Mouse (Mus musculus) kidney, postnatal 0 days (tissue): ENCODE data around the gene Atp8b2. TPM values are rescaled to one million over a fixed set of nuclear protein-coding genes. Genes with fewer than 3 reads are reported as not detected.

Experiments
- ATAC-seq: fragments of 200-750 bp; cut with Nextera tagmentation; replicated peaks from 2 replicates; pipeline ENCODE4 v1.8.0; 2017; ENCODE audit warnings: low read depth, moderate number of reproducible peaks, moderate TSS enrichment, moderate library complexity; ENCODE audit not compliant: low FRiP score
- DNase-seq: peaks from one replicate; pipeline ENCODE4 v3.0.0-alpha.2; 2016; ENCODE audit warnings: low spot score
- H3K27ac ChIP-seq: fragments of 300-500 bp; sonication (generic); 2 replicates; pipeline ENCODE4 v1.5.1; 2014; ENCODE audit warnings: mild to moderate bottlenecking
- H3K27me3 ChIP-seq: fragments of 300-500 bp; sonication (generic); 2 replicates; pipeline ENCODE4 v1.6.1; 2014; ENCODE audit warnings: low read length, mixed read lengths; ENCODE audit not compliant: insufficient read depth
- H3K36me3 ChIP-seq: fragments of 300-500 bp; sonication (generic); 2 replicates; pipeline ENCODE4 v1.6.1; 2014; ENCODE audit warnings: low read length, mixed read lengths; ENCODE audit not compliant: insufficient read depth
- H3K4me1 ChIP-seq: fragments of 300-500 bp; sonication (generic); replicated peaks from 2 replicates; pipeline ENCODE4 v1.6.1; 2014; ENCODE audit warnings: antibody characterized with exemption, low read length, mixed read lengths; ENCODE audit not compliant: insufficient read depth
- H3K4me2 ChIP-seq: fragments of 300-500 bp; sonication (generic); 2 replicates; pipeline ENCODE4 v1.6.1; 2014; ENCODE audit warnings: mild to moderate bottlenecking, low read length, moderate library complexity, mixed read lengths
- H3K4me3 ChIP-seq: fragments of 300-500 bp; sonication (generic); replicated peaks from 2 replicates; pipeline ENCODE4 v1.5.1; 2014; ENCODE audit warnings: low read depth, low read length
- H3K9ac ChIP-seq: fragments of 300-500 bp; sonication (generic); 2 replicates; pipeline ENCODE4 v1.6.1; 2014; ENCODE audit warnings: low read depth, low read length
- H3K9me3 ChIP-seq: fragments of 300-500 bp; sonication (generic); replicated peaks from 2 replicates; pipeline ENCODE4 v1.6.1; 2016; ENCODE audit warnings: low read length, inconsistent platforms, mixed read lengths
- CTCF ChIP-seq: IDR thresholded peaks from 2 replicates; pipeline ENCODE4 v1.5.1; 2016; ENCODE audit warnings: antibody characterized with exemption, low read depth, mild to moderate bottlenecking, moderate library complexity
- WGBS: fragments of 180-500 bp; shearing (Covaris S2); extraction: QIAGEN DNeasy Blood & Tissue Kit; methylation state at CpG from one replicate; pipeline ENCODE4 v1.1.7; 2014; 5-methylcytosine and 5-hydroxymethylcytosine counted together
- polyA plus RNA-seq: library from polyadenylated mRNA; unstranded; fragments of >200 nt; fragmentation: Nextera tagmentation; extraction: Ambion mirVana; gene quantifications from 2 replicates; pipeline ENCODE4 v1.2.1, GENCODE M21; 2015

Atp8b2 gene
- polyA plus RNA-seq, 1 experiment from 2014 or later: 6.9 TPM

GRCm38 (mm10) chr3:89997791-89998495 is 34.6 kb upstream of the Atp8b2 start:
- ATAC-seq (peak; percentile 71), DNase-seq (peak; percentile 73)
- WGBS: 4% methylated on average over 20 of the region's 23 CpGs
- H3K4me3 ChIP-seq: peak overlapping the region; percentile 69
- no peaks in the 10 kb centered on the region for H3K4me1 ChIP-seq
- H3K9ac ChIP-seq: peak overlapping the region; percentile 86
- H3K9me3 ChIP-seq: no peaks in the 10 kb centered on the region
- H3K36me3 ChIP-seq: peaks cover 19% of the 10 kb centered on the region
- TF ChIP-seq CTCF: no peak
- H3K4me2 ChIP-seq: peak overlapping the region; percentile 86
- H3K27ac ChIP-seq: peak overlapping the region; percentile 95
- no peaks in the 10 kb centered on the region for H3K27me3 ChIP-seq

GRCm38 (mm10) chr3:89994807-89995515 is 31.7 kb upstream of the Atp8b2 start:
- WGBS: 86% methylated on average over 5 of the region's 5 CpGs
- H3K27ac ChIP-seq: no peak overlapping the region
- no peak overlapping the region for H3K4me3 ChIP-seq
- no peaks in the 10 kb centered on the region for H3K9me3 ChIP-seq
- ATAC-seq (no peak), DNase-seq (no peak)
- H3K27me3 ChIP-seq: no peaks in the 10 kb centered on the region
- H3K36me3 ChIP-seq: no peaks in the 10 kb centered on the region; the same call in none of the 2 replicates
- no peak overlapping the region for H3K4me2 ChIP-seq
- TF ChIP-seq CTCF: 0 out of 2 replicates have a peak, but pooled peaks have one; percentile 11
- H3K4me1 ChIP-seq: no peaks in the 10 kb centered on the region
- no peak overlapping the region for H3K9ac ChIP-seq

- Histone ChIP-seq H3K9me3 (no peaks in the 10 kb centered on the region), H3K27ac (no peak overlapping the region), H3K4me3 (no peak overlapping the region), H3K36me3 (no peaks in the 10 kb centered on the region), H3K4me2 (no peak overlapping the region), H3K27me3 (no peaks in the 10 kb centered on the region), H3K4me1 (no peaks in the 10 kb centered on the region), H3K9ac (no peak overlapping the region)
- TF ChIP-seq CTCF: no peak
- 90% methylated on average over 4 of the region's 4 CpGs for WGBS
- DNase-seq (no peak), ATAC-seq (no peak)
These were observed 24.5 kb upstream of the Atp8b2 start for GRCm38 (mm10) chr3:89987822-89988221.

- Histone ChIP-seq H3K9me3 (no peaks in the 10 kb centered on the region), H3K27me3 (no peaks in the 10 kb centered on the region), H3K27ac (no peak overlapping the region), H3K4me3 (no peak overlapping the region), H3K4me2 (no peak overlapping the region), H3K4me1 (no peaks in the 10 kb centered on the region), H3K9ac (no peak overlapping the region), H3K36me3 (no peaks in the 10 kb centered on the region)
- ATAC-seq (no peak), DNase-seq (no peak)
- WGBS: 65% methylated on average over 3 of the region's 3 CpGs
- TF ChIP-seq CTCF: peak; percentile 36; the same call in 1 of the 2 replicates
These were observed 23.9 kb upstream of the Atp8b2 start for GRCm38 (mm10) chr3:89987211-89987610.

- H3K4me2 ChIP-seq: no peak overlapping the region
- H3K4me3 ChIP-seq: no peak overlapping the region
- no peak overlapping the region for H3K27ac ChIP-seq
- no peaks in the 10 kb centered on the region for H3K4me1 ChIP-seq
- ATAC-seq (no peak), DNase-seq (no peak)
- H3K27me3 ChIP-seq: no peaks in the 10 kb centered on the region
- no peak for TF ChIP-seq CTCF
- no peaks in the 10 kb centered on the region for H3K9me3 ChIP-seq
- 80% methylated on average over 5 of the region's 5 CpGs for WGBS
- no peaks in the 10 kb centered on the region for H3K36me3 ChIP-seq
- no peak overlapping the region for H3K9ac ChIP-seq
These were observed 19.1 kb upstream of the Atp8b2 start for GRCm38 (mm10) chr3:89982426-89982825.

GRCm38 (mm10) chr3:89976859-89977258 is 13.6 kb upstream of the Atp8b2 start:
- TF ChIP-seq CTCF: no peak
- ATAC-seq (no peak), DNase-seq (no peak)
- no peak overlapping the region for H3K4me2 ChIP-seq
- no peak overlapping the region for H3K27ac ChIP-seq
- H3K9ac ChIP-seq: no peak overlapping the region
- no peaks in the 10 kb centered on the region for H3K36me3 ChIP-seq
- no peaks in the 10 kb centered on the region for H3K4me1 ChIP-seq
- no peaks in the 10 kb centered on the region for H3K27me3 ChIP-seq
- no peaks in the 10 kb centered on the region for H3K9me3 ChIP-seq
- no peak overlapping the region for H3K4me3 ChIP-seq
